In the genomic region with DNA sequence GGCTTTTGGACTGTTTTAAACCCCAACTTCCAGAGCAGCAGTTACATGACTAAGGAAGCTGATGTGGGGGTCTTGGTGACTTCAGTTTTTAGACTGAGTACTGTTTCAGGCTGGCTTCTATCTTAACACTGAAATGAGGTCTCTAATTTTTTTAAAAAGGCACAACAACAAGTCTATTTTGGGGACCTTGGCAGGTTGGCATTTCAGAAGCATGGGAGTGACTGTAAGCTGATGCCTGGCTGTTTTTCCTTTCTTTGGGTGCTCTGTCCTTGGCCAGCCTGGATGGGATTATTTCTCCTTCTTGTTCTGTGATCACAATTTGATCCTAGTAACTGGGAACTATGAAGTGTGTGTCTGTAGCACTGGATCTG, we compare ENCODE assay signal across 9 mouse cellular contexts.
DNase-seq lines count a peak whose midpoint lies in the region; ATAC-seq and TF ChIP-seq lines count a peak whose summit lies in the region.
"Had no signal": no experiment of that assay in that cellular context is flagged by ENCODE, and none has a peak within 500 bp of the region (broad histone marks: within the 10 kb centered on the region; RNA-seq: fewer than 3 reads in every experiment).

No protein-coding gene starts in this region.

- no peak for DNase-seq in lung, embryonic 14.5 days
- no peak for DNase-seq in lung, adult 18-20 months
- DNase-seq in liver, postnatal 0 days: peak; percentile 17
- no peak for DNase-seq in left cerebral cortex, adult 11 months (ENCODE audit: low spot score)

- ATAC-seq in lung, embryonic 14.5 days (ENCODE audit: insufficient read depth): no peak
- ATAC-seq in erythroblast, adult 5-6 weeks (replicated peaks; ENCODE audit: low FRiP score, poor library complexity, severe bottlenecking): 0 out of 2 replicates have a peak, but pooled peaks have one; percentile 12
- ATAC-seq in heart, embryonic 16.5 days (replicated peaks; ENCODE audit: extremely low read depth, insufficient read depth, low FRiP score): no peak
- no peak for ATAC-seq in liver, postnatal 0 days
- no peak for ATAC-seq in intestine, postnatal 0 days
- ATAC-seq in forebrain, embryonic 16.5 days: no peak
- ATAC-seq: hindbrain, postnatal 0 days had no signal

- no peak for TF ChIP-seq CTCF in lung, embryonic 14.5 days (IDR thresholded peaks at IDR 0.05; ENCODE audit: low read depth)
- TF ChIP-seq CTCF in liver, postnatal 0 days (IDR thresholded peaks at IDR 0.05; ENCODE audit: low read depth): no peak
- TF ChIP-seq CTCF in intestine, postnatal 0 days (IDR thresholded peaks at IDR 0.05; ENCODE audit: low read depth): no peak

- no peak for TF ChIP-seq EP300 in liver, postnatal 0 days (IDR thresholded peaks at IDR 0.05; ENCODE audit: low read depth)

- H3K9ac ChIP-seq in lung, embryonic 14.5 days: 0 out of 2 replicates have a peak overlapping the region, but pooled peaks have one; percentile 25
- H3K9ac ChIP-seq in heart, embryonic 16.5 days (ENCODE audit: low read length): peak overlapping the region; percentile 58
- peak overlapping the region; percentile 76 for H3K9ac ChIP-seq in liver, postnatal 0 days (replicated peaks)
- H3K9ac ChIP-seq in intestine, postnatal 0 days (ENCODE audit: low read depth, low read length): no peak overlapping the region; the same call in 1 of the 2 replicates
- no peak overlapping the region for H3K9ac ChIP-seq in forebrain, embryonic 16.5 days (replicated peaks; ENCODE audit: low read depth, low read length)

- no peaks in the 10 kb centered on the region for H3K27me3 ChIP-seq in lung, embryonic 14.5 days (ENCODE audit: insufficient read depth, low read length)
- no peaks in the 10 kb centered on the region for H3K27me3 ChIP-seq in heart, embryonic 16.5 days (ENCODE audit: control insufficient read depth, insufficient read depth, low read length)
- no peaks in the 10 kb centered on the region for H3K27me3 ChIP-seq in liver, postnatal 0 days (ENCODE audit: insufficient read depth, low read length)
- H3K27me3 ChIP-seq in intestine, postnatal 0 days (replicated peaks; ENCODE audit: control insufficient read depth, insufficient read depth, low read length): no peaks in the 10 kb centered on the region
- H3K27me3 ChIP-seq in forebrain, embryonic 16.5 days (replicated peaks; ENCODE audit: control insufficient read depth, insufficient read depth, low read length): no peaks in the 10 kb centered on the region

- peak overlapping the region; percentile 19 for H3K4me3 ChIP-seq in lung, embryonic 14.5 days (ENCODE audit: low read depth, low read length)
- peak overlapping the region; percentile 40 for H3K4me3 ChIP-seq in heart, embryonic 16.5 days (ENCODE audit: low read length)
- peak overlapping the region; percentile 51 for H3K4me3 ChIP-seq in liver, postnatal 0 days (ENCODE audit: low read depth, low read length)
- H3K4me3 ChIP-seq in intestine, postnatal 0 days (ENCODE audit: low read depth, low read length): no peak overlapping the region
- H3K4me3 ChIP-seq in forebrain, embryonic 16.5 days (replicated peaks; ENCODE audit: low read length): no peak overlapping the region

- H3K36me3 ChIP-seq in lung, embryonic 14.5 days (ENCODE audit: insufficient read depth): peaks cover 37% of the 10 kb centered on the region
- H3K36me3 ChIP-seq in heart, embryonic 16.5 days (ENCODE audit: control insufficient read depth, insufficient read depth): peaks cover 33% of the 10 kb centered on the region
- H3K36me3 ChIP-seq in liver, postnatal 0 days (replicated peaks; ENCODE audit: insufficient read depth, low read length): peaks cover 50% of the 10 kb centered on the region
- H3K36me3 ChIP-seq in intestine, postnatal 0 days (ENCODE audit: control insufficient read depth, insufficient read depth): peaks cover 24% of the 10 kb centered on the region
- no peaks in the 10 kb centered on the region for H3K36me3 ChIP-seq in forebrain, embryonic 16.5 days (ENCODE audit: control insufficient read depth, insufficient read depth)

- 0 out of 2 replicates have a peak, but pooled peaks cover 4% of the 10 kb centered on the region for H3K4me1 ChIP-seq in lung, embryonic 14.5 days (ENCODE audit: insufficient read depth)
- H3K4me1 ChIP-seq in heart, embryonic 16.5 days (ENCODE audit: control insufficient read depth, insufficient read depth, low read length): peaks cover 59% of the 10 kb centered on the region
- H3K4me1 ChIP-seq in liver, postnatal 0 days (ENCODE audit: insufficient read depth): peaks cover 49% of the 10 kb centered on the region
- H3K4me1 ChIP-seq in intestine, postnatal 0 days (replicated peaks; ENCODE audit: control insufficient read depth, insufficient read depth, low read length): peaks cover 3% of the 10 kb centered on the region; the same call in 1 of the 2 replicates
- H3K4me1 ChIP-seq in forebrain, embryonic 16.5 days (replicated peaks; ENCODE audit: control insufficient read depth, insufficient read depth, low read length): no peaks in the 10 kb centered on the region

- H3K27ac ChIP-seq in lung, embryonic 14.5 days (ENCODE audit: low read depth): peak overlapping the region; percentile 61
- peak overlapping the region; percentile 81 for H3K27ac ChIP-seq in heart, embryonic 16.5 days (ENCODE audit: low read length)
- H3K27ac ChIP-seq in liver, postnatal 0 days (ENCODE audit: low read depth): peak overlapping the region; percentile 92
- H3K27ac ChIP-seq in intestine, postnatal 0 days (ENCODE audit: low read depth, low read length): no peak overlapping the region
- H3K27ac ChIP-seq in forebrain, embryonic 16.5 days (ENCODE audit: low read length): no peak overlapping the region
- H3K27ac ChIP-seq: hindbrain, postnatal 0 days had no signal

- no peaks in the 10 kb centered on the region for H3K9me3 ChIP-seq in lung, embryonic 14.5 days (ENCODE audit: low read depth, low read length)
- no peaks in the 10 kb centered on the region for H3K9me3 ChIP-seq in heart, embryonic 16.5 days (replicated peaks; ENCODE audit: control insufficient read depth, low read length)
- H3K9me3 ChIP-seq in liver, postnatal 0 days (ENCODE audit: low read length): no peaks in the 10 kb centered on the region
- H3K9me3 ChIP-seq in intestine, postnatal 0 days (ENCODE audit: control insufficient read depth): no peaks in the 10 kb centered on the region
- no peaks in the 10 kb centered on the region for H3K9me3 ChIP-seq in forebrain, embryonic 16.5 days (ENCODE audit: control insufficient read depth, low read length)

- H3K4me2 ChIP-seq in lung, embryonic 14.5 days: peak overlapping the region; percentile 44
- peak overlapping the region; percentile 41 for H3K4me2 ChIP-seq in heart, embryonic 16.5 days (ENCODE audit: low read depth, low read length)
- H3K4me2 ChIP-seq in liver, postnatal 0 days (ENCODE audit: low read depth, low read length): peak overlapping the region; percentile 65
- H3K4me2 ChIP-seq in intestine, postnatal 0 days (replicated peaks; ENCODE audit: low read depth): no peak overlapping the region
- no peak overlapping the region for H3K4me2 ChIP-seq in forebrain, embryonic 16.5 days (ENCODE audit: low read length)

Comparison
In these comparisons a context has a peak if more than half of its experiments do, and no peak if none do; other contexts are left out.
1. H3K27ac ChIP-seq: peak in lung, embryonic 14.5 days (single experiment), heart, embryonic 16.5 days (single experiment) and liver, postnatal 0 days (single experiment); none in intestine, postnatal 0 days (single experiment) and forebrain, embryonic 16.5 days (single experiment).
2. H3K4me2 ChIP-seq: peak in lung, embryonic 14.5 days (single experiment), heart, embryonic 16.5 days (single experiment) and liver, postnatal 0 days (single experiment); none in intestine, postnatal 0 days (single experiment) and forebrain, embryonic 16.5 days (single experiment).
3. H3K4me3 ChIP-seq: peak in lung, embryonic 14.5 days (single experiment), heart, embryonic 16.5 days (single experiment) and liver, postnatal 0 days (single experiment); none in intestine, postnatal 0 days (single experiment) and forebrain, embryonic 16.5 days (single experiment).
4. H3K9ac ChIP-seq: peak in lung, embryonic 14.5 days (single experiment), heart, embryonic 16.5 days (single experiment) and liver, postnatal 0 days (single experiment); none in intestine, postnatal 0 days (single experiment) and forebrain, embryonic 16.5 days (single experiment).